Mouse (Mus musculus): ENCODE results near the gene Cdk14.
A peak's percentile ranks its signal among the peaks of the same experiment; 100 is the strongest.

Gene Cdk14

DNA sequence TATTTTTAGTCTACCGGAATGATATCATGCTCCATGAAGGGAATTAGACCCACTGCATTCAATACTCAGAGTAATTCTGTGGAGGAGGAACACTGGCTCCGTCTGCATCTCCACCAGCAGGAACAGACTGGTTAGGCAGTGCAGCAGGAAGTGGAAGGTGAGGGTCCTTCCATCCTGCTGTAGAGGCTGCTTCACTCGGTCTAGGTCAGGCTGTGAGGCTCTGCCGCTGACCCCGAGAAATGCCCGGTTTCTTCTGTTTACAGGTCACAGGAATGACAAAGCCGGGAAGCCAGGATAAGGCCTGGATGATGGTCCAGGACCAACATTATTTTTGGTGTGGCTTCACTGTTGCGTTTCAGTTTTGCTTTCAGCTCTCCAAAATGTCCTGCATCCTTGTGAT lies 553.2 kb downstream of the Cdk14 start:
- no peak for DNase-seq (ENCODE audit: extremely low spot score, low spot score)

DNA sequence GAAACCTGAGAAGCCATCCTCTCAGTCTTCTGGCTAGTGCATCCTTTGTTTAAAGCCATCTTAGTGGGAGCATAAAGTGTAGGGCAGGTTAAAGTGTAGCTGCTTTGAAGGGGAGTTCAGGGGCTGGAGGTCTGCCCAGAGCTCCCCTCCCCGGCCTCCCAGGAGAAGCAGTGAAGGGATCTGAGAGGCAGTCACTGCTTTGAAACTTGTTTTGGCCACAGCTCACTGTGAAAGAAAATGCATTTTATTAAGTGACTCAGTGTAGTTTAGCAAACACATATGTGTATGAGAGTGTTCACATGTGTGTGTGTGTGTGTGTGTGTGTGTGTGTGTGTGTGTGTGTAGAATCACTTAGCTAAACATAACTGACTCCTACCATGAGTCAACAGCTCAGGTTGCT lies 554.0 kb downstream of the Cdk14 start:
- DNase-seq (ENCODE audit: extremely low spot score, low spot score), result no peak

DNA sequence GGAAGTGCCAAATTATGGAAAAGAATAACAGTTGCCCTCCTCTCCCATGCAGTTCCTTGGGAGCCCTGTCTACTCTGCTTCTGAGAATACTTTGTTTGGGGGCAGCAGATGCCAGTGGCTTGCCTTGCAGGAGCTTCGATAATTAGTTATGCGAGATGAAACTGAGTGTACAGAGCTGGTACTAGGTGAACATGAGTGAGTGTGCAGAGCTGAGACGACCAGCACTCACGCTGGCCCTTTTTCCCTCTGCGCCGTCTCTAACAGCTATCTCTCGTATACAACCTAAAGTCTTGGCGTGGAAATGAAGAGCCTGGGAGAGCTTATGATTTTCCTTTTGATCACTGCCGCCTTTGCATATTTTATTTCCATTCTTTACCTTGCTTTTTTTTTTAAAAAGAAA lies 558.5 kb downstream of the Cdk14 start:
- no peak for DNase-seq (ENCODE audit: extremely low spot score, low spot score)

DNA sequence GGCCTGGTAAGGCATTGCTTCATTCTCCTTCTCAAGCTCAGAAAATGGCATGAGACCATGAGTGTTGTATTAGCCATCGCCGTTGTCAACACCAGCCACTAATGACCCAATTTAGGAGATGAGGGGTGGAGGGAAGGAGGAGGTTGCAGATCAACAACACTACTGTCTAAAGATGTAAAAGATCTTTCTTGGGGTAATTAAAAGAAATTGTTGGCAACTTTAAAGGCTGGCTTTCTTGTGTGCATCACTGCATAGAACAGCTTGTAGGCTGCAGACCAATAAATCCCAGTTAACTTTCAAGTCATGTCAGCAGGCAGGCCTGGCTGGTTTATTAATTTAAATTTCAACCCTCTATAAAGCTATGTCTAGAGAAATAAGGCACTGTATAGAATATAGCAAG lies 559.0 kb downstream of the Cdk14 start:
- DNase-seq (ENCODE audit: extremely low spot score, low spot score), result no peak

DNA sequence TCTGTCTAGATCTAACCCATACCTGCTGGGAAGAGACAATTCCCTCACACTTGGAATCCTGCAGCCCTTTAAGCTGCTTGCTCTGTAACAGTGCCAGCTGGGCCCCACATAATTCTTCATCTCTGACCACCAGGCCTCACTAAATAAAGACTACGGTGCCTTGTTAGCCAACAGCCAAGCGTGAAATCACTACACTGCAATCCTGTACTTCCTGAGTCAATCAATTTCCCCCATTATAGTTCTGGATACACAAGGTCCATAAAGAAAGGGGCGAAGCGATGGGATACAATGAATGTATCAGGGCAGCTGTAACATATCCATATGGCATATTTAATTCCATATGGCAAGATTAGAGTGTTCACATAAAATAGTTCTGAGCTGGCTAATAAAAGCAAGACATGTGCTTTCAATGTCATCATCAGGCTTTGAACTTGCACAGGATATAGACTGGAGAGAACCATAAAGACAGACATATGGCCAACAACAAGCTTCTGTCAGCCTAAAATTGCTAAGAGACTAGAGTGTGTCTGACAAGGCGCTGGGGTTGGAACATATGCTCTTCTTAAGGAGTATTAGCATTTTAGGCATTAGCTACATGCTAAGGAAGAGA lies 562.0 kb downstream of the Cdk14 start:
- DNase-seq (ENCODE audit: extremely low spot score, low spot score), result no peak

DNA sequence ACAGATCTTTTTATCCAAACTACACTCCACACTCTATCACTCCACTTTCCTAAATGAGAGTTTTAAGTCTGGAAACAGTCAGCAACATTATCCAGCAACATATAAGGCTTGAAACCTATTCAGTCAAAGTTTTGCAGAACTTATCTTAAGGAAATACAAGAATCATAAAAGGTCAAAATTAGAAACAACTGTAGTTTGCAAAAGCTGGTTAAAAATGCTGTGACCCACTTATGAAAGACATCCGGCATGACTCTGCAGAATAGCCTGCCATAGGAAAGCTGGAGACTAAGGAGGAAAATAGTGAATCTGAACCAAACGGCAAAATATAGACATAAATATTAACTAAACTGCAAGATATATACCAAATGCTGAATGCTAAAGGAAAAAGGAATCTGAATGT lies 566.6 kb downstream of the Cdk14 start:
- DNase-seq (ENCODE audit: extremely low spot score, low spot score), result no peak

DNA sequence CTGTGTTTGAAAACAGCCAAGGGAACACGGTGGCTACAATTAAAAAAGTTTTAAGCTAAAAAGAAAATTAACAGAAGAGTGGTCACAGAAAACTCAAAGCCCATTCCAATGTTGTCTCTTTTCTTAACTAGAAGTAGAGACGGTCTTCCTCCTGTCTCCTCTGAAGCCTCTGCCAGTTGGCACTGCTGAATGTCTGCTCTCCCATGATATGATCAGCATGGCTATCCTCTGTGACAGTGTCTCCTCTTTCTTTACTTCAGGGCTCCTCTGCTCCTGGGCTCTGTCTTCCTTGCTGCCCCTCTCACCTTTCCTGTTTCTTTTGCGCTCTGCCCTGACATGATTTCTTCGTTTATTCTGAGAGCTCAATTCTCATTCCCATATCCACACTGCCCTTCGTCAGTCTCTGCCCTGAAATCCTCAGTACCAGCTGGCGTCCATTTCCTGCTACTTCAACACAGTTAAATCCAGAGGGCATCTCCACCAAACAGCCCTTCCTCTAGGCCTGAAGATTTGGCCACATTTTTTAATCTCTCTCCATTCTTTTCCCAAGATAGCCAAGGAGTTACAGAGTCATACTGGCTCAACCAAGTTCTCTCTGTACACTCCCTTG lies 567.3 kb downstream of the Cdk14 start:
- no peak for DNase-seq (ENCODE audit: extremely low spot score, low spot score)

DNA sequence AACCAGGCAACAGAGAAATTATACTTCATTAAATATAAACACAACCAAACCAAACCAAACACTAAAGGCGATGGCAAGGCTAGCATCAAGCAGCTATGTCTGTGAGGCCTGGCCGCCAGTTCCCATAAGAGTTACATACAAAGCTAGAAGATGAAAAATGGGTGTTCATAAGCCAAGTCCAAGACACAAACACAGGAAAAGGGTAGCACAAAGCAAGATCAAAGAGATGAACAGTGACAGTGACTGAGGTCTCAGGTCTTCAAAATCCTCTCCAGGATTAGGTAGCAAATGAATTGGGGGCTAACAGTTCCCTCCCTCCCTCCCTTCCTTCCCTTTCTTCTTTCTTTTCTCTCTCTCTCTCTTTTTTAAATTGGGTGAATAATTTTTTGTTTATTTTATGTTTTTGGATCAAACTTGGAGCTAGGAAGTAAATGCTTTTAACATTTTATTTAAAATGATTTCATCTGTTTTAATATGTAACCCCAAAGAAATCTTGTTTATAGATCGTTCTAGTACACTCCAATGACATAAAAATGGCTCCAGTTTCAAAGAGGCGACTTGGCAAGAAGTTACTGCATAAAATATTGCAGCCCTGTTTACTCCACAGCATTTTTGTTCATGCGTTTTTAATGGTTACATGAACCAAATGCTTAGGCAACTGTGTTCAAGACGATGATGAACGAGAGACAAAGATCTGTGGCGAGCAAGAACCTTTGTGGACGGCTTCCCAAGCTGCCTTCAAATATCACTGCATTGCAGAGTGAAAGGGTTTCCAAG lies 568.0 kb downstream of the Cdk14 start:
- no peak for DNase-seq (ENCODE audit: extremely low spot score, low spot score)

DNA sequence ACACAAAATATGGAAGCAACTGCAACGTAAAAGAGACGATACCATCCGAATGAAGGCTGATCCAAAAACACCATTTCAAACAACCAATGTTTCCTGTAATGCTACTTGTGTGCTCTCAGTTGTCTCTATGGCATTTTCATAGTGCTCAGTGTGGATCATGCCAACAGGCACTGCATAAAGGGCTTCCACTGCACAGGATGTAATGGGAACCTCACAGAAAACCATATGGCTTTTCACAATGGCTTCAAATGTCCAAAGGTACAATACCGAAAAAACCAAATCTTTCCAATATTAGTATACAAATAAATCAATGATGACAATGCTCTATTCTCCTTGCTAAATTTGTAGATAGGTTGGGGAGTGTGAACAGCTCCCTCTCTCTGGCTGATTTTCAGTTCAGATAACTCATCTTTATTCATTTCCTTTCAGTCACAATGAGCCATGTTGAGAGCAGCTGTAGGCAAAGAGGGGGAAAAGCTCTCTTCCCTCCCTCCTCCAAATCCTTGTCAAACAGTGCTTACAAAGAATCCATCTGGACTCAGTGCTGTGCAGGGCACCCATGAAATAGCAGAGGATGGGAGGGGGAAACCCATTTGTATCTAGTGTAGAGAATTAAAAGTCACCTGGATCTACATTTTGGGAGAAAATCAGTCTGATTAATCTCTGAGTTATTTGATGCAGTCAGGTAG lies 568.7 kb downstream of the Cdk14 start:
- DNase-seq (ENCODE audit: extremely low spot score, low spot score), result no peak

DNA sequence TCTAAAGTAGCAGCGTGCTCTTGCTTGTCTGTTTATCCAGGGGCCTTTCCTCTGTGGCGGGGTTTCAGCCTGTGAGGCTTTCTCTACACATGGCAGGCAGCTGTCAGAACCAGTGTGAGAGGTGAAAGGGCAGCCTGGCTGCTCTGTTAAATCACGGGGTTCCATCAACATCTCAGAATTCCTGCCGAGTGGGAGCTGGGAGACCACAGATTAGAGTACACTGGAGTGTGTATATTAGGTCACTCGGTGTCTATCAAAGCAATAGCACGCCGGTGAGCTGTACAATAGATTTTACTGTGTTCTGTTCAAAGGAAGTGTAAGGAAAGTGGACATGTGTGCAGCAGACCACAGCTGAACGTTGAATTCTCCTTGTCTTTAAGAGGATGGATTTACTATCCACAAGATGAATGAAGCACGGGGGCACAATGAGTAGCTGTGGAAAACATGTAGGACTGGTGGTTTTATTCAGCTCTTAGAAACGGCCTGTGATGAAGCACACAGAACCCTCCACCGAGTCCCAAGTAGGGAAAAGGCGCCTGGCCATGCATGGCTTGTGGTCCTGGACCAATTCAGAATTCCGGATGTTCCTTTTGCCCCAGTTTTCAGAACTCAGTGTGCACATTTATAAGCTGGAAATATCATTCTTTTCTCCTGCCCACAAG lies 585.2 kb downstream of the Cdk14 start:
- DNase-seq (ENCODE audit: extremely low spot score, low spot score), result peak; percentile 81

DNA sequence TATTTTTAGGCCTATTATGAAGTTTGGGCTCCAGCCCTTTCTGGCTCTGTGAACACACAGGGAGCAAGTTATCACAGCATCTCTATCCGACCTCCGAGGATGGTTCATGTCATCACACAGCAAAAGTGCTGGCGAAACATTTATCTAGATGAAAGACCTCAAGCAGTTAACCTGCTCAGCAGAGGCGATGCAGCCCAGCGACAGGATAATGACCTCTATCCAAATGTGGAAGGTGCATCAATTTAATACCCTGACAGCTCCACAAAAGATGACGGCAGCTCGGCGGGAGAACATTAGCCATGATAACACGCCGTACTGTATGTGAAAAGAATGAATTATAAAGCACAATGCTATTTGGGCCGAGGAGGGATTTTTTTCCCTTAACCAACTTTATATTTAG lies 586.2 kb downstream of the Cdk14 start:
- DNase-seq (ENCODE audit: extremely low spot score, low spot score), result peak; percentile 41

DNA sequence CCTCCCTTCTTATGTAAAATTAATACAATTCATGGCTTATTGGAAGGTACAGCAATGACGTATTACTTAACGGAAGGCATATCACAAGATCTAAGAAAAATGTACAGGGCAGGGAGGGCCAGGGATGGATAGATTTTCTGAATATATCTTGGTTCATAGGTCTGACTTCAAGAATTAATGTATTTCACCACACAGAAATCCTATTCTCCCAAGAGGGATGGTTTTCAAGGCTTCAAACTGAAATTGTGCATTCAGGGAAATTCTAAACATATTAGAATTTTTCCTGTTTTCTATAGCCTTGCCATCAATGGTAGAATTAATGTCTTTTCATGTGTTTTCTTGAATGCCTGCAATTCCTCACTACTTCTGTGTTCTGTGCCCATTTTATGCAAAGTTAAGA lies 593.2 kb downstream of the Cdk14 start:
- DNase-seq (ENCODE audit: extremely low spot score, low spot score), result no peak

DNA sequence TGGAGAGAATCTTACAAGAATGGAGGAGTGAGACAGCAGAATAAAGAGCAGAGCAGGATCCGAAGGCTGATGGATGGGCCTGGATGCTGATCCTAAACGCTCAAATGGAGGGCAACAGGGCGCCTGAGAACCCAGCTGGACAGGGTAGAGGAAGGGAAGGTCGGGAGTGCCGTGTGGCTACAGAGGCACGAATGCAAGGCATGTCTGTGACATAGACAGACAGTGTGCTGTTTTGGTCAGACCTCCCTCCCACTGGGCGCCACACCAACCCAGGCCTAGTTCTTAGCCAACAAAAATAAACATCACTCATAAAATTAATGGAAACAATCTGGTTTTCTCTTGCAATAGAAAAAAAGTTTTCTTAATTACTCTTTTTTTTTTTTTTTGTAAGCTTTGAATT lies 594.2 kb downstream of the Cdk14 start:
- DNase-seq (ENCODE audit: extremely low spot score, low spot score), result no peak

DNA sequence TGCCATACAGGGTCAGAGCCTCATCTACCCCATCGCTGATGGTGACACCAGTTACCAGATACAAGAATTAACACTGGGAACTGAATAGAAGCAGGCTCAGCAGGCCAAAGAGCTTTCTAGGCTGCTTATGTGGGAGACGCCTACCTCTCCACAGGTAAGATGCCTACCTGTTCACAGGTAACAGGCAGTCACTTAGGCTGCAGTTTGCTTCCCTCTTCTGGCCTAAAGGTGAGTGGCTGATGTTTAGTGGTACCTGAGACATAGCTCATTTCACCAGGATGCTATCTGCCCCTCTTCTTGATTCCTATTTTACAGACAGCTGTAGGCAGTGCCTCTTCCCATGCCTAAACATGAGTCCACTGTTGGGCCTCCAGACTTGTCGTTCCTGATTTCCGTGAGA lies 595.0 kb downstream of the Cdk14 start:
- no peak for DNase-seq (ENCODE audit: extremely low spot score, low spot score)

DNA sequence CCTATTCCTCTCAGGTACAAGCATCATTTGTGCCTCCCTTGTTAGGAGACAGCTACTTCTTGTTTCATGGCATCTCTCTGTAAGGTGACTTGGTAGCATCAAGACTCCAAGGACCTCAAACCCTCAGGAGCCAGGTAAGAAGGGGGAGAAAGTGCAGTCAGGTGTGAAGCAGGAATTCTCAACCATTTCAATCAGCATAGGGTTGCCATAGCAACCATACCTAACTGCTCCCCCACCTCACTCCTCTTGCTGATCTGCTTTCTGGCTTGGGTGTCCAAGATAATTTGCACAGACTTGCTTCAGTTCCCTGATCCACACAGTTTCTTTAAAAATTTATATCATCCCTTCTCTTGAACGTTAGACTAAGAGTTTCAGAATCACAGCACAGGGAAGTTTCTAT lies 595.9 kb downstream of the Cdk14 start:
- DNase-seq (ENCODE audit: extremely low spot score, low spot score), result no peak

DNA sequence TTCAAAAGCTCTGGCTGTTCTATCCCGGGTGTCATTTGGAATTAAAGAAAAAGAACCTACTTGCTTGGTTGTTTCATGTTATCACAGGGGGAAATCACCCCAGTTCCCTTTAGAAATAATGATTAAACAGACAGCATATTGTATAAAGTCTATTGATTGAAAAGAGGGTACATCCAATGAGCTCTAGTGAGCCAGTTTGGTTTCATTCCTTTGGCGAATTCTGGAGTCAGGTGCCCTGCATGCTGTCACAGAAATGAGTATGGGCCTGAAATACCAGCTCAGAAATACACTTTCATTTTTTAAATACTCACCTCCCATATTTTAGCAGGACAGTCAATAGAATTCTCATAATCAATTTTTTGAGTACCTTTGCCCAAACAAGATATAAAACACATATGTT lies 598.1 kb downstream of the Cdk14 start:
- DNase-seq (ENCODE audit: extremely low spot score, low spot score), result no peak

DNA sequence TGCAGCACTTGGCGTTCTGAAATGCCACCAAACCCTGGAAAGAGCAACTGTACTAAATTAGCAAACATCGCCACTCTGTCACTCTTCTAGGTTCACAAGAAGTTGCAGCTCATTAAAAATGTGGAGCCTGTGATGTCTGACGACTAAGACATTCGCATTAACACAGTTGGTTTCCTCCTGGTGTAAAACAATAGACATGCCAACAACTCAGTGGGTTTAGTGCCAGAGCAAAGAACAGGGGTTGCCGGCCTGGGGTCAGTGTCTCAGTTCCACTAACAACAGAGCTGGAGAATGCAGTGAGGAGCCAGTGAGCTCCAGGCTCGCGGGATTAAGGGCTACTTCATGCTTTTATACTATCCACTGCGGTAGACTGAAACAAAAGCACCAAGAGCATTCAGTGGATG lies 598.7 kb downstream of the Cdk14 start:
- DNase-seq (ENCODE audit: extremely low spot score, low spot score), result no peak

DNA sequence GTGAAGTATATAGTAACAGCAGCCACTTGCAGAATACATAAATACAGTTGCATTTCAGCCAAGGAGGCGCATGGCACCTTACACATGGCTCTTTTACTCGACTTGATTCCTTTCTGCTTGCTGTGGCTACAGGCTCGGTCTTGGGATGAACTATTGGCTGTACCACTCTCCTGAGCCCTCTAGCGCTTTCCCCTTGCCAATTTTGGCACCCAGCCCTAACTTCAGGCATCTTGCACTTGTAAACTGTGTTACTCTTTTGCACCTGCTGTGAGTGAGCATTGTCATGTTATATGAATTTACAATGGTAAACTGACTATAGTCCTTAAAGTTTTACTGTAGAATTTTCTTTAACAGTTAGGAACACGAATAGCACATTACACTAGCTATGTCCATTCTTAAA lies 603.1 kb downstream of the Cdk14 start:
- no peak for DNase-seq (ENCODE audit: extremely low spot score, low spot score)

DNA sequence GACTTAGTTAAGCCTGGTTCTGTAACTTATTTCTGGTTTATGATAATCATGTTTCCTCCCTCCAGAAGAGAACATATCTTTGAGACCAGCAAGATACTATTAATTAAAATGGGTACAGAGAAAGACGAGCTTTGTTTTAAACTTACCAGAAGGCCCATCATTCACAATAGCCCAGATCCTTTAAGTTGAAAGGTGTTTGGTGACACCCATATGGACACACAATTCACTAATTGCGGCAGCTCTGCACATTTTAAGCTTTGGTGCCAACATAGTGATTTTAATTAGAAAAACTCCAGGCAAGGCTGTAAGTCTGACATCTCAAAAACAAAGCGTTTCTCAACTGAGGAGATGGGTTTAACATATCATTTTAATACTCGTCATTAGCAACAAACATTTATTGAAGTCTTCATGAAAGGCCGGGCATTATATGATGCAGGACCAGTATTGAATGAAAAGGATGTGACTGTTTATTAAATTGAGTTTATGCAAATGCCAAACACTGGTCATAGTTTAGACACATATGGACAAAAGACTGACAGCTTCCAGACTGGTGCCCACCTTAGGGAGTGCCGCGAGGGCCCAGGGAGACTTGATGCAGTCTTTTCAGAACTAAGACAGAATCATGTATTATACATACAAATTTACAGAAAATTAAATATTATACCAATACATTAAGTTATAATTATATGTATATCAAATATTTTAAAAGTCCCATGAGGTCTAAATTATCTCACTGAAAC lies 605.5 kb downstream of the Cdk14 start:
- DNase-seq (ENCODE audit: extremely low spot score, low spot score), result no peak

DNA sequence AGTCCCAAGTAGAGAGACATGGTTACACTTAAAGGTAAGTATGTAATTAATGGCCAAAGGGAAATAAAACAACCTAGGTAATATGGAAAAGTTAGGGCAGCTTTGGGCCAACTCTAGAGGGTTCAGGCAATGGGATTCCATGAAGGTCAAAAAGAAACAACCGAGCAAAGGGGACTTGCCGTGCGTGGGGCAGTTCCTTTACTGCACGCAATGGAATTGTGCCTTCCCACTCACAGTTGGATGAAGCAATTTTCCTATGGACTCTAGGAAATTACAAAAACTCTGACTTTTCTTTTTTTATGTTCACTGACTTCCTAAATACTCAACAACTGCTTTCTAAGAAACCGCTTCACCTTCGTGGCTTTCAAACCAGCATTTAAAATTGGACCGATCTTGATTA lies 606.8 kb downstream of the Cdk14 start:
- DNase-seq (ENCODE audit: extremely low spot score, low spot score), result no peak

All from neural tube, embryonic 10.5 days (tissue).